Mouse (Mus musculus): Measurements from ENCODE around the gene Enc1.

The Enc1 gene

DNA sequence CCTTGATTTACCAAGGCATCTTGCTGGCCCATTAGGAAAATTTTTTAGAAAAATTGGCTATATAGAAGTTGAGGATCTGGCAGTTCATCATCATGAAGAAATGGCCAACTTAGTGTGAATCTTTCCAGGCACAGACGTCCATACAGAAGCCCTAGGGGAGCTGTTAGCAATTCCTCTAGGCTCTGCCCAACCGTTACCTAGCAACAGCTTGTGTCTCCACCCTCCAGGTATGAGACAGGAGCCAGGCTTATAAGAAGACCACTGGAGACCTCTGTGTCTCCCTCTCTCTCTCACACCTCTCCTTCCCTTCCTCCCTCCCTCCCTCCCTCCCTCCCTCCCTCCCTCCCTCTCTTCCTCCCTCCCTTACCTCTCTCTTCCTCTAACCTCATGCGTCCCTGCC, 49.8 kb downstream of the Enc1 start:
- DNase-seq (ENCODE audit: low read depth, low spot score): peak; percentile 62

DNA sequence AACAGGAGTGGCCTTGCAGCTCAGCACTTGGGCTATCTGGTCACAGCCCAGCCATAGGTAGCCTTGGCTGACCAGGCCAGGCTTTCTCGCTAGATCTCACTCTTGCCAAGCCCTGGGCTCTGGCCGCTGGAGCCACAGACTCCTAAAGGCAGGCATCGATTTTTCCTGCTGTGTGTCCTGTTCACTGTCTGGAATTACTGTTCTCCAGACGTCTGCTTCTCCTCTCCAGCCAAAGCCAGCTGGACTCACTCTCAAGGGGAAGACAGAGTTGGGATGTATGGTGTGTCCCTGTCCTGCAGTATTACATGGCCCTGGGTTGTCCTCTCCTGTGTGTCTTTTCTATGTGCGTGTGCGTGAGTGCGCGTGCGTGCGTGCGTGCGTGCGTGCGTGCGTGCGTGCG, 50.4 kb downstream of the Enc1 start:
- no peak for DNase-seq (ENCODE audit: low read depth, low spot score)

DNA sequence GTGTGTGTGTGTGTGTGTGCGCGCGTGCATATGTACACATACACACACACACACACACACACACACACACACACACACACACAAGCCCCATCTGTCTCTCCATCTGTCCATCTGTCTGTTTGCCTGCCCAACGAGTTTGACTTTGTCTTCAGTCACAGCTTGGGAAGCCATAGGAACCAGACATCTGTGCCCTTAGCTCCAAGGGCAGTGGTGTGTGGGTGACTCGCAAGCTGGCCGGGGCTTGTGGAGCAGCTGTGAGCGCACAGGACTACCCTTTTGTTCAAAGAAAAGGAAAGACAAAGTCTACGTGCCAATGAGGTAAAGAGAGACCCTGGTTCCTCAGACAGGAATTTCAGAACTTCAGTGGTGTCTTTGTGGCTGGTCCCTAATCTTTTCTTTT, 51.1 kb downstream of the Enc1 start:
- DNase-seq (ENCODE audit: low read depth, low spot score): peak; percentile 74

DNA sequence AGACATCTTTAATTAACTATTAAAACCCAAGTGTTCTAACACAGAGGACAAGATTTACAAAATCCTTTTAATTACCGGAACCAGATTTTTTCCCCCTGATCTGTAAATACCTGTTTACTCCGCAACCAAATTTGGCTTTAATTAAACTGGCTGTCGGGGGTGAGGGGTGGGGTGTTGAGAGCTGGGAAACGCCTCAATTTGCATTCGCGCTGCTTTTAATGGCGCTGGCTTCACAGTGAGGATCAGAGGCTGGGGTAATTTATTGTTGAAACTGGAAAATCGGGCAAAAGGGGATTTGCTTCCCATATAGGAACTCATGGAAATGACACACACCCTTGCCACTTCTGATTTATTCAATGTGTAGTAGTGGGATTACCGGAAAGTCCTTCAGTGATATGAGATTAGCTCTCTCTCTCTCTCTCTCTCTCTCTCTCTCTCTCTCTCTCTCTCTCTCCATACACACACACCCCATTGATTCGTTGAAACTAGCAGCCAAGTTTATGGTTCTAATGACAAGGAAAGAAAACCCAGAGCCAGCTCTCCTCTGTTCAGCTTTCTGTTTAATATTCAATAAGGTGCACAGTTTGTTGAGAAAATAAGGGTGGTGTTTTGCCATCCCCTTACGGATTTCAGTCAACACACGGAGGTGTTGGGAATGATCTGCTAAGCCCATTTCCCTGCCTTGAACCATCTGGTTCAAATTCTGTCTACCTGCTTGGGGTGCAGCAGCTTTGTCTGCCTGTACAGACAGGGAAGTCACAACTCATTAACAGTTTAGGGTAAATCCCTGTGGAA, 51.7 kb downstream of the Enc1 start:
- peak; percentile 65 for DNase-seq (ENCODE audit: low read depth, low spot score)

DNA sequence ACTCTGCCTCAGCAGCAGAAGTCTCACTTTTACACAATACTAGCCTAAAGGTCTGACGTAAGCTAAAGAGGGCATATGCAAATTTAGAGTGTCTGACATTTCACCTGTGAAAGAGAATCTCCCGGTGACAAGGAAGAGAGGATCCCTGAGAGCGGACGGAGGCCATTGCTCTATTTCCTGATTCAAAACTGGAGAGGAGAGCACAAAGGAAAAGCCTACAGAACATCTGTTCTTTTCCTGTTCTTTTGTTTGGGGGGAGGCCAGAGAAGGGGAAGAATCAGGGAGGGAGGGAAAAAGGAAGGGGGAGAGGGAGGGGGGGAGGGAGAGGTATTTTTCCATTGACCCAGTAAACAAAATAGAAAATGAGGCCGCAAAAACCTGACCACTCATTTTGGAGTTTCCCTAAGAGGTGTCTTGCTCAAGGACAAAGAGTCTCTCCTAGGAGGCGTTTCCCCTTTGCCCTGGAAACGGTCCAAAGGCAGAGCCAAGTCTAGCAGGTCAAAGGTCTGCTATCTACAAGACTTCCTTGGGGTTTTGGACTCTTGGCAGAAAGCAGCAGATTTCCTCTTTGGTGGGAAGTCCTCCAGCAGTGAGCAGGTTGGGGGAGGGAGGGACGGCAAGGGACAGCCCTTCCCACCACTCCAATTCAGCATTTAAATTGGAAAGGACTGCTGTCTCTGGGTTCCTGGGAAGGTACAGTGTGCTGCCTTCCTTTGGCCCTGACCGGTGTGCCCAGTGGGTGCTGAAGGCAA, 54.4 kb downstream of the Enc1 start:
- peak; percentile 80 for DNase-seq (ENCODE audit: low read depth, low spot score)

DNA sequence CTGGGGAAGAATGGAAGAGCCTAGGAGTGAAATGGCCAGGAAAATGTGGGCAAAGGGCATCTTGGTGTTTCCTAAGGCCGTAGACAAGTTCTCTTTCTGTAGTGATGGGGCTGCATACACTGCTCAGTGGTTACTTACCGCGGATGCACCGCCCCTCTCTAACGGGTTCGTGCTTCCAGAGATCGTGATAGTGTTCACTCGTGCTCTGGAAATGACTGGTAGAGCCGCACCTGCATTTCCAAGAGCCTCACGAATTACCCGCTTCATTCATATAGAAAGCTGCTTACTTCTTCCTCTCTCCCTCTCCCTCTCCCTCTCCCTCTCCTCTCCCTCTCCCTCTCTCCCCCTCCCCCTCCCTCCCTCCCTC, 54.9 kb downstream of the Enc1 start:
- peak; percentile 78 for DNase-seq (ENCODE audit: low read depth, low spot score)

DNA sequence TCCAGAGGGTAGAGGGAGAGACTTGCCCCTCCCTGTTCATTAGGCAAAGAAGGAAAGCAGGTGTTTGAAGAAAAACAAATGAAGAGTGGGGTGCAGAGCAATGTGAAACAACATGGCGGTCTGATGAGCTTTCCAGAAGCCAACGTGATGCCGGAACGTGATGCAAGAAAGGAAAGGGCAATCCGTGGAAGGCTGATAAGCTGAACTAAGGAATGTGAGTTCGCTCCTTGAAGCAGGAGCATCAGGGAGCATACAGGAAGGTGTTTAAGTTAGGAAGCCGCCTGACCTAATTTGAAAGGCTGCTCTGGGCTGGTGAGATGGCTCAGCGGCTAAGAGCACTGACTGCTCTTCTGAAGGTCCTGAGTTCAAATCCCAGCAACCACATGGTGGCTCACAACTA, 55.4 kb downstream of the Enc1 start:
- peak; percentile 81 for DNase-seq (ENCODE audit: low read depth, low spot score)

DNA sequence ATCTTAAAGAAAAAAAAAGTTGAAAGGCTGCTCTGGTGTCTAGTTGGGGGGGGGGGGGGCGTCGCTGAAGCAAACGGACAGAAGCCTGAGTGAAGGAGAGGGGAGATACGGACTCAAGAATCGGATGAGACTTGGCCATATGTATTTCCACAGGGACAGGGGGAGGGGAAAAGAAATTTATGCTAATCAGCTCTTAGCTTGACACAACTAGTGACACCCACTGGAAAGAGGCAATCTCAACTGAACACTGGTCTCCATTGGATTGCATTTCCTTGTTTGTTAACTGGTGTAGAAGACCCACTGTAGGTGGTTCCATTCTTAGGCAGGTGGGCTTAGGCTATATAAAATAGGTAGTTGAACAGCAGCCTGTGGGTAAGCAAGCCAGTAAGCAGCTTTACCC, 55.9 kb downstream of the Enc1 start:
- peak; percentile 60 for DNase-seq (ENCODE audit: low read depth, low spot score)

DNA sequence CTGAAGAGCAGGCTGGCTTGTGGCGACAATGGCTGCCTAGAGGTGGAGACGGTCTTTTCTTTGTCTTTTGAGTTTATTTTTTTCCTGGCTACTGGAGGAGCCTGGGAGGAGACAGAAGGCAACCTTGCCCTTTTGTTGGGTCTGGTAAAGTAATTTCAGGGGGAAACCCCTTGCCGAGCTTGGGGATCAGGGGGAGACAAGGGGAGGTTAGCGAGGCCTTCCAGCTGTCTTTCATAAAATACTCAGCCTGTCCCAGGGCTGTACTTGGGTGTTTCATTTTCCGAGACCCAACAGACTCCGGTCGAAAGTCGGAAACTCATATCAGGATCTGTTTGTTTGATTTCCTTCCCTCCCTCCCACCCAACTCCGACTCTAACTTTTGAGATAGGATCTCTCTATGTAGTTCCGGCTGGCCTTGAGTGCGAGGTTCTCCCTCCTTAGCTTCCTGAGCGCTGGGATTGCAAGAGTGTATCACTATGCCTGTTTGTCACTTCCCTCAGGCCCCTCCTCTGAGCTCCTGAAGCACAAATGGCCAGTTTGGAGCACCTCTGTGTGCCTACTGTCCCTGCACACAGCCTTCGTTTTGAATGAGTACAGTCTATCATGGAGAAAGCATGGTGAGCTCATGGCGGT, 56.6 kb downstream of the Enc1 start:
- no peak for DNase-seq (ENCODE audit: low read depth, low spot score)

DNA sequence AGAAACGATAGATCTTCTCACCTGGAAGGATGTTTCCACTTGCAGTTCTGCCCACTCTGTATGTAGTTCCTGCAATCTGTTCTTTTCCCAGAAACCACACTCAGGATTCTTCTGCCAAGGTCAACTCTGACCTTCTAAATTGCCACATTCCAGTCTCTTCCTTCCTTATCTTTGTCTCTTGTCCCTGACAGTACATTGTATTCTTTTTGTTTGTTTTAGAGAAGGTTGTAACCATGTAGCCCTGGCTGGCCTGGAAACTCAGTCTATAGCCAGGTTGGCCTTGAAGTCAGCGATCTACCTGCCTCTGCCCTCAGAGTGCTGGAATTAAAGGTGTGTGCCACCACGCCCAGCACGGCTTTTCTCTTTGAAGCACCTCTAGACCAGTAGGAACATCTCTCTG, 58.0 kb downstream of the Enc1 start:
- DNase-seq (ENCODE audit: low read depth, low spot score): peak; percentile 57

DNA sequence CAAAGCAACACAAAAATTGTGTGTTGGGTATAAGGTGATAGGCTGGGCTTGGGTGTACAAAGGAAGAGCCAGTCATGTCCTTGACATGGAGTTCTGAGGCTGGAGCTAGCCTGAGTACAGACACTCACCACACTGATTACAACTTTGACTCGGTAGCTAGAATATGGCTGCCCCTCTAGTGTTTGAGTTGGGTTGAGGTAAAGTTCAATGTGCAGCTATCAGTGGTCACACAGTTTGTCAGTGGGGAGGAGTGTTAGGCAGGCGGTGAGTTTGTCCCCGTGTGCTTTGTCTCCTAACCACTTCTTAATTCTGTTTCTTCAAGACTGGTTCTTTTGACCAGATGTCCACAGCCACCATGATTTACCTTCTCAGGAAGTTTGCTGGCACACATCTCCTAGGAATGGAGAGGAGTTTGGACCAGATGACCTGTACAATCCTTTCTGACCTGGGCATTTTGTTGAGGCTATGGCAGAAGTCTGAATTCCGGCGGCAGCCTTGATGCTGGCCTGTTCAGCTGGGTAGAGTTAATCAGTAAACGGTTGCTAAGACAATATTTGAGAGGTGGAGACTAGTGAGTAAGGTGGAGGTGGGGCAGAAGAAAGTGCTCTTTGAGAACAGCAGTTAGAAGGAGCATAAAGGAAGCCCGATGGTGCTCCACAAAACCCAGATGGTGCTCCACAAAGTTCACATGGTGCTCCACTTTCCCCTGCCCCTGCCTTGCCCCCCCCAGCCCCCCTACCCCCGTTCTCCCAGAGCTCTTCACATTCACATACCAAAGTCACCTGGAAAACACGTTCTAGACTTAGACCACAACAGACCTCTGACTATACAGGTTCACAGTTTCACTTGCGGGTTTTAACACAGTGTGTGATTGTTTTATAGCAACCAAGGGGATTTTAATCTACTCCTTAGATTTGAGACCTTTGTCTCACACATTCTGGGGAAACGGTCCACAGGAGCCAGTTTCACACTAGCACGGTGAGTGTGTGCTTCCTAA, 59.3 kb downstream of the Enc1 start:
- no peak for DNase-seq (ENCODE audit: low read depth, low spot score)

Measured in ZHBTc4 (cell line).